Mouse (Mus musculus): ENCODE measurements at regions not wholly inside any gene's neighbourhood (a gene's known extent, or its start where the extent isn't known, plus 50 kb on each side); places are given as distances from the start of the nearest gene placed in this dataset.

DNA sequence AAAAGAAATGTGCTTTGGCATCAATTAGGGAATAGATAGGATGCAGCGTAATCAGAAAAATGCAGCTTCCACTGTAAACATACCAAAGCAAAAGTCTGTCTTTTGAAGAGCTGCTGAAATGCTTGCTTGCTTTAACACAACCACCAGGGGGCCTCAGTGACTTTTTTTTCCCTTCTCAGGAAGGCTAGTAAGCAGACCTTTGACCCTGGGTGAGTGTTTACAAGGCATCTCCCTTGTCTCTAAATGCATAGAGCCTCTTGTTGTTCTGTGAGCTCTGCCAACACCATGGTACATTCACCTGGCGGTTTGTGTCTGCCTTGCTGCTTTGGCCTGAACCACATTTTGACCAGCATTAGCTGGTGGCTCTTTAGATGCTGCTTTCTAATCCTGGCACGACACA lies 191.9 kb upstream of the C9orf72 start:
- no peak for DNase-seq

DNA sequence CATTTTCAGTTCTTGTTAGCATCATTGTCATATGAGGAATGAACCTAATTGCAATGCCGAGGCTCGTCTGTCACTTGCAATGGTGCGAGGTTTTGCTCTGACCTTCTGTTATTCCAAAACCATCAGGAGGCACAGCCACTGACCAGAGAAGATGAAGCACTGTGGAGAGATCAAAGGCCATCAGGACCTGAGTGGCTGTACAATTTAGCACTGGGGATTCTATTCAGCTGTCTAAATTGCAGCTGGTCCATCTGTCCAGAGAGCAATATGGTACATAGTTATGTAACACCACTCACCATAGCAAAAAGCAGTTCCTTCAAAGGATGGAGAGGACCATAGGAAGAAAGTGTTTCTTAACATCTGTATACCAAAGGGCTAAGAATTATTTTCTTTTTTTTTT lies 187.5 kb upstream of the C9orf72 start:
- DNase-seq, result no peak

DNA sequence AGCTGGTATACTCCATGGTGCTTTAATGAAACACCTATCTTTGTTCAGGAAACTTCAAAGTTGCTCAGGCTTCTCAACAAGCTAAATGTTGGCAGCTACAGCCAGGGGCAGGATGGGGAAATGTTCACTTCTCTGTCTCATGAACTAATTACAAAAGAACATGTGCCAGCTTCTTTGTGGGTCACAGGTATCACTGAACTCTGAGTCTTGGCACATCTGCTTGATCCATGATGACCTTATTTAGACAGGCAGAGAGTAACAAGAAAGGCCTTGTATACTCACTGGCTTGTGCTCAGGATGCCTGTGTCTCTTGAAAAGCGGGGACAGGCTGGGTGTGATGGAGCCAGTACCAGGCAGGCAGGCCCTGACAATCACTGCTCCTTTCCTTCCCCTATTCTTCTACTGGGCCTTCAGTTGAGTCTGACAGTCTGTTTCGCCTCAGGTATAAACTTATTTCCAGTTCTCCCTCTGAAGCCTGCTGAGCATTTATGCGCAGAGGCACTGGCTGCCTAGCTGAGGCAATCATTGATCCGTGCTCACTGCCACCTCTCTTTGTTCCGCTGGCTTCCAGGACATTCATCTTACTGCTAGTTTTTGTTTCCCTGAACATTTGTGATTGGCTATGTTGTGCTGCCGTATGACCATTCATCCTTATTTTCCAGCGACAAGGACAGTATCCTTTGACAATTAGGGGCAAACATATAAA lies 179.5 kb upstream of the C9orf72 start:
- no peak for DNase-seq

DNA sequence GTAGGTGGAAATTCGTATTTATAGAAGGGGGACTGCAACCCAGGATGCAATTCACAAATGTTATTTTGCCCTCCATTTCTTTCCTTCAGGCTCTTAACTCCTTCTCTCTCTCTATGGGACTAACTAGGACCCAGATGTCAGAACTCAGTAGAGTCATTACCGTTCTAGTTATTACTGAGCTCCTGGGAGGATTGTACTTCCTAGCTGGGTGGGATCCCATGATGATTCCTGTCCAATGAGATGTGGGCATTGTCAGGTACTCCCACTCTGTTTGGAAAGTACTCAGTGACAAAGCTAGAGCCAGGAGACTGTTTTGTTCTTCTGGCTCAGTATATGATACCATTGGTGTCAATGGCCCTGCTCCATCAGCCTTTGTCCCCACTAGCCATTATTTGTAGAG lies 178.1 kb upstream of the C9orf72 start:
- DNase-seq, result no peak

DNA sequence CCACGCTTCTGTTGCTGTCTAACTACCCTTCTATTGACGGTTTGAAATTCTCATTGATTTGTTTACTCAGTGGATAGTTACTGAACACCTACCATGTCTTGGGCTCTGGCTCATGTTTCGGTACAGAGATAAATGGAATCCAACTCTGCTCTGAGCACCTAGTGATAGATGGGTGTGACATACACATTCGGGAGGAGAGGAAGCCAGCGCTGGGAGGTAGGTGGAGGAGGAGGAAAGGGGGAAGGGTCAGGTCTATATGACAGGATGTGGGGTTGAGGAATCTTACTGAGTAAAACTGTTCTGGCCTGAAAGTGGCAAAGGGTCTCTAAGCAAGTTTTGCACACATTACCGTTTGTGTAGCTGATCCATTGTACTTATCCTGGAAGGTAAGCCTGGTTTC lies 177.6 kb upstream of the C9orf72 start:
- DNase-seq, result no peak

DNA sequence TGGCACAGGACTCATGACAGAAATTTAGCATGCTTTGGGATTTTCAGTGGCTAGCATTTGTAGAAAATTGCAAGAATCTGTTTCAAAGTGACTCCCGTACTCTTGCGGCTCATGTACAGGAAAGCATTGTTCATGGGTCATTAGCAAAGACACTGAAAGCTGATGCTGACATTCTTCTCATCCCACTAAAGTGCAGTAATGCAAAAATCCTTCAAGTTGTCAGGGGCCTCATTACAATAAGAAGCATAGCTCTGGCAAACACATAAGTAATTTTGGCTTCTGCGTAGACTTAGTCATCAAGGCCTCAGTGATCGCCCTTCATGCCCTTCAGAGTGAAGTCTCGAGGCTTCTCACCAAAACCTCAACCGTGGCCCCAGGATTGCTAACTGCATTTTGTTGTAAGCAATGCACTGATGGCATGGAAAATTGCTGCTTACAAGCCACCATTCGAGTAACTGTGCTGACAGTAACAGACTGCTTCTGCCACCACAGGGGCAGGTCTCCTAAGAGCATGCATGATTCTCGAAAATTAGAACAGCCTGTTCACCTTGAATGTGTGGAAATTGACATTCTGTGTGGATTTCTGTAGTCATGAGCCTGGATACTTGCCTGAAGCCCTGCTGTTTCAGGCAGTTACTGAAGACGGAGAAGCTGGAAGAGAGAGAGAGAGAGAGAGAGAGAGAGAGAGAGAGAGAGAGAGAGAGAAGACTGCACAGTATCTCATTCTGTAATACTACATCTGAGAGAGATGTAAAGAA lies 176.6 kb upstream of the C9orf72 start:
- DNase-seq, result no peak

DNA sequence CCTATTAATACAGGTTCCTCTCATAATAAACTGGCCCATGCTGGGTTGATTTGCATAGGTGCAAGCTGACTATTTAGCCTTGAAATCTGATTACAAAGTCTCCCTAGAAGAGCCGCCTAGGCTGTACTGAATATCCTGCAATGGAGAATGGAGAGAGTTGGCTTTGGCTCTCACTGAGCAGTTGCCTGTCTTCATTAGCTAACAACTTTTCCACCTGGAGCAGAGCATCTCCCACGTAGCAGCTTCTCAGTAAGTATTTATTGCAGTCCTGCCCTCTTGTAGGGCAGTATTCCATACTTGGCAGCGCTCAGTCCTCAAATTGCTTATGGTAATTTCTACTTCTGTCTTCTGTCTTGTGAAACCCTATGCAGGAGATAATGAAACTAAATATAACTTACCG lies 175.8 kb upstream of the C9orf72 start:
- no peak for DNase-seq

DNA sequence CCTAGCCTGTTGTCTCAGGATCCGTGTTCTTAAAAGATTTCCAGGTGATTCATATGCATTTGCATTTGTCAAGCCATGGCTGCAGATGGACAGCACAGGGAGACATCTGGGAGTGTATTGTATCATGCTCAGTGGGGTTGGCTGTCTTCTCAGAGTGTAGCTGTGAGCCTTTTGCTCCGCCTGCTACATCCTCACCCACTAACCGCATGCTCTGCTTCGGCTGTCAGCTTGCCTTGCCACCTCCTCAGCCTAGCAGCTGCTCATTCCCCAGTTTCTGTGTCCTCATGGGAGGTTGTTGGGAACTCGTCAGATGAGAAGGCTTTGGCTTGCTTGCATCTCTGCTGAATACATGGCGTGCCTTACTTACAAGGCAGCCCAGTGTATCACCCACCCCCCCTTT lies 174.5 kb upstream of the C9orf72 start:
- DNase-seq, result no peak

DNA sequence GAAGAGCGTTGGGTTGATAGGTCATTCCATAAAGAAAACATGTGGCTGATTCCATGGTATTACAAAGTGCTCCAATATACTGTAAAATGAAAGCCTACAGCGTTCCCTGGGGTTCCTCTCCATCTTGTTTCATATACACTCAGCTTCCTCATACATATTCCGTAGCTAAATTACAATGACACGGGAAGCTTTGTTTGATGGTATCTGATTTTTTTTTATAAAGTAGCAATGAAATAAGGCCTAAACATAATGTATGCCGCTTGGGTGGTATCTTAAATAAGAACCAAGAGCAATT lies 169.6 kb upstream of the C9orf72 start:
- DNase-seq, result no peak

DNA sequence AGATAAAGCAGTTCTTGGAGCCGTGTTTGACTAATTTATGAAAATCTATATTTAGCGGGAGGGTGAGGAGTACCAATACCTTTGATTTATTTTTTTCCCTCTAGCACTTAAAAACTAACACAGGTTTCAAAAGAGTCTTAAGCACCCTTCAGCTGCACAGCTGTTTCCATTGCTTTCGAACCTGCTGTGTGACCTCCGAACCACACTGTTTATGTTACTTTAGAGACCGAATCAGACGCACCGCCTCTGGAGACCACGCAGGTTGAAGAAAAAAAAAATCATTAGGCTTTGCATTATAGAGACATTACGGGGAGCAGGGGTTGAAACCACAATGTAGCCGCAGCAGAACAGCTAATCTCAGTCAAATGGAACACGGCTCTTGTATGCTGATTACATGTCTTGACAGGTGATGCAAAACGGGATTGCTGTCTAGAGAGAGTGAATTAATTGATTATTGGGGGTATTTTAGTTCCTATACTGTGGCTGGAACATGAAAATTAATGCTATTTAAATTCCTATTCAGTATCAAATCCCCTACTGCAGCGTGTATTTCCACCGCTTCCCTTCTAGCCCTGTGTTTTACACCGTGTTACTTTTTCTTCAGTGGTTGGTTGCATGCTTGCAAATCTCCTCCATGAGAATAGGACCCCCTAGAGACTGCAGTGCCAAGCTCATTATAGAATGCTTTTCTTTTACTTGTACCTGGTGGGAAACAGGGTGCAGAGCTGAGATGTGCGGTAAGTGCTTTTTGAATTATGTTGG lies 169.0 kb upstream of the C9orf72 start:
- DNase-seq, result no peak

DNA sequence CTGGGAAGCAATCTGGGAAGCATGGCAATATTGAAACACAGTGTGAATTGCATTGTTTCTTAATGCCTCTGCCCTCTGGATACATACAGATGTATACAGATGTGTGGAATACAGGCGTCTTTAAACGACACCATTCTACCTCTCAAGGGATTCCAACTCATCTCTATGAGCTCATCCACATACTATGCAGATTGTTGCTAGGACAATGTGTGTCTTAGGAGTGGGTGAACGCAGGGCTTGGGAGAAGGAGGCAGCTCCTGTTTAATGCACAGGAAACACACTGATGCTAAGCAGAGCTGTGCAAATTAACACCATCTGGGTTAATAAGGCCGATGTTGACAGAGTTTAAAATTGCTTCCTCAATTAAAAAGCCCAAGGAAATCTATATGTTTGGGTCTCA lies 149.8 kb upstream of the C9orf72 start:
- DNase-seq, result no peak

DNA sequence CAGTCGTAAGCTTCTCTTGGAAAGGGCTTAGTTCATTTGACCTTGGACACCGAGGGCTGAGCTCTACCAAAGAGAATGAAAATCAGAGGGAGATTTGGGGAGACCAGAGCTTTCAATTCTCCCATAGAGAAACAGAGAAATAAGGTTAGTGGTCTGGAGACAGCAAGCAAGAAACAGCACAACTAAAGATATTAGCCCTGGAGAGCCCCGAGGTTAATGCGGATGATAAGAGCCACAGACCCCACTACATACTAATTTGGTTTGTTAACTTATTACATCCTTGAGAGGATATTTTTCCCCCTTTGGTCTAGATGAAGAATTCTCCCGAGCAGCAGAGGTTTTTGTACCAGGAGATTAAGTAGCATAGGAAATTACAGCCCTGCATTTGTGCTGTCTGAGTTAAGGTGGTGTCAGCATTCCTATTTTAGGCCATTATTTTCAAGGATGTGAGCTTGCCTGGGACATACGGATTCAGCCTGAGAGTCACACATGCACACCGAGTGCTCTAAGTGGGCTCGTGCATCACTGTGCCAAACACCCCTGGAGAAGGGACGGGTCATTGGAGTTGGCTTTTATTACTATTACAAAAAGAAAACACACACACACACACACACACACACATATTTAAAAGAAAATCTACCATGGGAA lies 147.4 kb upstream of the C9orf72 start:
- no peak for DNase-seq

DNA sequence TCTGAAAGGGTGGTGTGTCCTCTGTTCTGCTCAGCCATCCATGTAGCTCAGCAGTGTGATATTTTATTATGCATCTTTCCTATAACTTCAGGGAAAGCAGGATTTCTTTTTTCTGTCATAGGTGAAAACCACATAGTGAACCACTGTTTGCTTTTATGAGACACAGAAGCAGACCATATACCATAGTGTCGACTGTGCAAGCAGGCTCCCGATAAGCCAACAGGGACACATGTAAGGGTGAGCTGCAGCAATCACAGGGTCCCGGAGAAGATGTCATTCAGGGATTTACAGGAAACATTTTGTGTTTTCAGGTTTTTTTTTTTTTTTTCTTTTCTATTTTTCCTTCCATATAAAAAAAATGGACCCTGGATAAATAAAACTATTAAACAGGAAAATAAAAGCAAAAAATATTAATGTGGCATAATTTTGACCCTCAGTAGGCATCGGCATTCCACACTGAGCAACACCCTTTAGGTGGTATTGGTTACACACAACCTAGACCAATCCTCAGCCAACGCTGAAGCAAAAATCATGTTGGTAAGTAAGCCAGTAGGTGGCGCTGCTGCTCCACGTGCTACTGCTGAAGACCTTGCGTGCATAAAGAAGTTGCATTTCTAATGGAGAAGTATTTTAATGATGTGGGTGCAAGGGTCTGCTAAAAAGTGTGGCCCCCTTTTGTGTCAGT lies 146.7 kb upstream of the C9orf72 start:
- peak in 1 of 2 experiments; percentile 3 for DNase-seq

DNA sequence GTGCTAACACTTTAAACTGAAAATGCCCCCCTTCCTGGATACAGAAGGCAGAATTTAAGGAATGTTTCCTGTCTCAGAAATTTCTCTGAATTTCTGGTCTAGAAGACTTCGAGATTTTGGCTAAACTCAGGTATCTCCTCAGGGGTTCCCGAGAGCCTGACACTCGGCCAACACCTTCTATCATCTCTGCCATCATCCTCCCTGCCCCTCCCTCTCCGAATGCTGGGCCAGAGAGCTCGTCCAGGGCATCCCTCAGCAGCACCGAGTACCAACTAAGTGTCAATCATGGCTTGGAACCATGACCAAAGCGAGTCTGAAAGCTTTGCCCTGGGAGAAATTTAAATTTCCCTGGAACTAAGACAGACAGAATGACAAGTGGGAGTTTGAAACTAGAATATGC lies 138.2 kb upstream of the C9orf72 start:
- DNase-seq, result no peak

DNA sequence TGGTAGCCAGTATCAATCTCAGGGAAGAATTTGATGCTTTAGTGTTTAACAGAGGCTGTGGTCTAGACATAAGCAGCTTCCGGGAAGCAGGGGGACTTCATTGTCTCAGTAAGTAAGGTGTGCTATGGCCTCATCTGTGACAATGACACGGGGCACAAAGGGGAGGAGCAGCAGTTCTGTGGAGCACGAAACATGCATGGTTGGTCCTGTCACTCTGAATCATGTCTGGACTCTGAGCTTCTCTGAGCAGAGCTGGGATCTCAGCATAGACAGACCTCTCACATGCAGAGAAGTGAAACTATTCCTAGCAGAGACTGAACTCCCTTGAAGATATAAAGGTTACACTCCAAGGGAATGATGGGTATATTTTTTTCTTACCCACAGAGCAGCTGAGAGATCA lies 136.2 kb upstream of the C9orf72 start:
- DNase-seq, result no peak

DNA sequence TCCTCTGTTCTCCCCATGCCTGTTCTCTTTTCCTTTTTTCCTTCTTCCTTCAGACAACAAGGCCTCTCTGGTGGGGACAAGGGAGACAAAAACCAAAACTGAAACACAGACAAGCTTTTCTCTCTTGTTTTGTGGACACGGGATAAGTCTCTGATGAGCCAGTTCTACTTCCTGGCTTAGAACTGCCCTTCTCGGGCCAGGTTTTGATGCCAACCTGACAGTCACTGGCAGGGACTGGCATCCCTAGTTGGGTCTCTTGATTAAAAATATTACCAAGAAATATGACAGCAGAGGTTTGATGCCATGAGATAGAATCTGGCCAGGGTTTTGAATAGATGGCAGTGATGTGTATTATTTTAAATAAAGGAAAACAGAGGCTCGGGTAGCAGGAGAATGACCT lies 133.4 kb upstream of the C9orf72 start:
- DNase-seq, result no peak

DNA sequence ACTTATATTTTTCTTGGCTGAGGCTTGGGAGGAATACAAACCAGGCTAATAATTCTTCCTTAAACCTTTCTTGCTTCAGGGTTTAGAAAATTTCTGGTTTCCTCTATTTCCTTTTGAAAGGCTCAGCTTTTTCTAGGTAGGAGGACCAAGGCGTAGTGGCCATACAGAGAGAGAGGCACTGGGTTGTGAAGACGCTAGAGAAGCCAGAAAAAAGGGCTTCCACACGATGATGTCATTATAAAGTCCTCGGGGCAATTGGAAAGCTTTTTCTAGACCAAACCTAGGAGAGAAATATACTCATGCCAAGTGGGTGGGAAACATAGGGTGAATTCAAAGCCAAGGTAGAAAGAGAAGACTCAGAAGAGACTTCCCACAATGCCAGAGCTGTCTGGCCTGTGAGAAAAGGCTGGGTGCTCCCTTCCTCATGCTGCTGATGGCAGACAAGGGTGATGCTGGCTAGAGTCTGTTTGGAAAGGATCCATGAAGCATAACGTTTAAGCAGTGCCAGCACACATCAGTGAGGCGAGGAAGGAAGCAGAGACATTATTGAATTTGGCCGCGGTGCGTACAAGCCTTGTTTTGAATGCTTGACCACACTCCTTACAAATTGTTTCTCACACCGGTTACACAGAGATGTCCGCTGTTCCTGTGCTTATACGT lies 131.1 kb upstream of the C9orf72 start:
- DNase-seq, result no peak

DNA sequence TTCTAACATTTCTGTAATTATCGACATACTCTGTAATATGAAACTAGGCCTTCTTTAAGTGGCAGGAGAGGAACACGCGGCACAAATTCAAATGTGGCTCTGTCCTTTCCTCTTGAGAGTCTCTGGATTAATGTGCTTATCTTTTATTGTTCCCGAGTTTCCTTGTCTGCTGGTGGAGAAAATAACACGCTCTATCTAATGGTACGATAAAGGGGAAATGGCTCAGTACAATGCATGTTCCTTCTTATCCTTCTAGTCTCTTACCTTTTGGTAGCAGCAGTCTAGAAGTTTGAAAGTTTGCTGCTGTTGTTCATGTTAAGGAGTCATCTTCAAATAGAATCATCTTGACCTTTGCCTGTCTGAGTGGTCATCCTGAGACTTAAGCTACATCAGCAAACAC lies 130.1 kb upstream of the C9orf72 start:
- DNase-seq, result no peak

DNA sequence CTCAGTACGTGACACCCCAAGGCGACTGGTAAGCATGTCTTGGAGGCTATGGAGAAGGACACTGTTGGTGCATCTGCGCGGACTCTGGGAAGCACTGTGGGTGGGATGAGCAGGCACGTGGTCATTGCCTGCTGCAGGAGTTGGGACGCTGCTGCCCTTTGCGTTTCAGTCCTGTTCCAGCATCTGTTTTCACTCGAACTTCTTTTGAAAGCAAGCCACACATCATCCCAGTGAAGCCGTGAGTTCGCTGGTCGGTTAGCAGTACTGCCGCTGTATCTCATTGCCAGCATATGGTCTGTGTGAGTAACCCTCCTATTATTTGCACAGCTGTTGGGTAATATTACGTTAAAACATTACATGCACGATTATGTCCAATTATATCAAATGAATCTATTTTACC lies 128.1 kb upstream of the C9orf72 start:
- DNase-seq, result no peak

DNA sequence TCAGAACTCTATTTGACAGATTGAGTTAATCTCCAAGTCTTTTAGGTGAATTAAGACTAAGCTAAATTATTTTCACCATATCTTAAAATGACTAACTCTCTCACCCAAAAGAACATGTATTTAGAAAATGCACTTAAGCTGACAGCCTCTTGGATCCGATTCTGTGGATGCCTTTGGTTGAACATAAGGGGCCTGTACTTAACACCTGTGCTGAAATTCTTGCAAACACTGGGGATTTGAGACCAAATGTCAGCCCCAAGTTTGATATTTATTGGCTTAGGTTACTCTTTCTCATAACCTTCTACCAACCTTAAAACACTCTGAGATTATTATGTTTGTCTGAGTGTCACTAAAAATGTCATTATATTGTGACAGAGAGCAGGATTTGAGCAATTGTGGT lies 126.6 kb upstream of the C9orf72 start:
- no peak for DNase-seq

DNA sequence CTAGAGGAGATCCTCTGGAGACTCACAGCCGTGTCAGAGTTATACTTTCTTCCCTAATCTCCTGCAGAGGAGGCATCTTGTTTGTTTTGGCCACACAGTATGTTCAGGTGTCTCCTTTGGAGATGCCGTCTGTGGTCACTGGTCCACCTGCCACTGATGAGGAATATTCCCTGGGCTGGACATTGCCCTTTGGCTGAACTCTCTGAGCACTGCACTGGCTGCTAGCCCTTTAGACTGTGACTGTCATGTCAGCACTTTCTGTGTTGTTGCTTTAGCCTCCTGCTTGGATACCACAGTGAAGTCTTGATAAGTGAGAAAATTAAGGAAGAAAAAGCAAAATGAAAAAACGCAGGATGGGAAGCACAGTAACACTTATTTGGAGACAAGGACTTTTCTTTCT lies 124.5 kb upstream of the C9orf72 start:
- DNase-seq, result no peak

DNA sequence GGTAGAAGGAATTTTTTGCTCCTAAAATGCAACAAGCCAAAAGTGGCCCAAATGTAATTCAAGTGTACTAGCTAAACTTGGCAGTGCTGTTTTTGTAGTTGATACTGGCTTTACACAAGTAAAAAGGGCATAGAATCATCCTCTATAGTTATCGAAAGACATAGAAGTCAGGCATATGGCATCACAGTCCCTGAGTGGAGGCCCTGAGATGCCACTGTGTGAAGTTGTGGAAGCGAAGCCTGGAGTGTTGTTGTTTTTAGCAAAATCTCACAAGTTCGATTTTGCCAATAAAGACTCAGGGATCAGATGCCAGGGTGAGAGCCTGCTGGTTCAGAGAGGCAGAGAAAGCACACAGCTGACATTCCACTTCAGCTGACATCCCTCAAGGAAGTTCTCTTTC lies 121.6 kb upstream of the C9orf72 start:
- no peak for DNase-seq

DNA sequence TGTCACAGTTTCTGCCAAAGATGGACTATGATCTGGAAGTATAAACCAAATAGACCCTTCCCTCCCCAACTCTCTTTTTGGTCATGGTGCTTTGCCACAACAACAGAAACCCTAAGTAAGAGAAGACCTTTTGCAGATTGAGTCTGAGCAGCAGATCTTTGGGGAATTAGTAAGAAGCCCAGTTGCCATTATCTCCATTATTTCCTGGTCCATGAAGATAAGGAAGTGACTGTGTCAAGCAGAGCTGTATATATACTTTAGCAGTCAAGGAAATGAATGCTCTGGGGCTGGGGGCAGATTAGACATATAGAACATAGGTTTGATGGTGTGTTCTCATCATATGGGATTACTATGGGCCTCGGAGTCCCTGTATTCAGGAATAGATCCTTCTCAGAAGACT lies 117.8 kb upstream of the C9orf72 start:
- DNase-seq, result no peak

Measured in thymus, adult 18-20 months (tissue).